Mouse (Mus musculus) gastrocnemius, postnatal 36 days (tissue): Measurements from ENCODE around the gene Itgb4. TPM values are rescaled to one million over a fixed set of nuclear protein-coding genes. Genes with fewer than 3 reads are reported as not detected.
A peak's percentile ranks its signal among the peaks of the same experiment; 100 is the strongest.

Experiments used
- DNase-seq, 2 experiments: peaks; one replicate each; pipeline ENCODE4 v3.0.0; 2022
- intact Hi-C: fragments of 180-260 bp; cut with DNase I; formaldehyde crosslinking; loops from one replicate; pipeline ENCODE4 v1.15.1; 2025
- total RNA-seq, 2 experiments: library from RNA; stranded (reverse); gene quantifications; 2 replicates each; pipeline ENCODE4 v1.2.3; 2021

Gene Itgb4
- total RNA-seq, 2 experiments from 2014 or later, result 1.9 to 3.3 TPM

GRCm38 (mm10) chr11:116024356-116024808 lies 49.9 kb downstream of the Itgb4 start:
- intact Hi-C loops, result no loop called here
- DNase-seq, result peak; percentile 93

DNA sequence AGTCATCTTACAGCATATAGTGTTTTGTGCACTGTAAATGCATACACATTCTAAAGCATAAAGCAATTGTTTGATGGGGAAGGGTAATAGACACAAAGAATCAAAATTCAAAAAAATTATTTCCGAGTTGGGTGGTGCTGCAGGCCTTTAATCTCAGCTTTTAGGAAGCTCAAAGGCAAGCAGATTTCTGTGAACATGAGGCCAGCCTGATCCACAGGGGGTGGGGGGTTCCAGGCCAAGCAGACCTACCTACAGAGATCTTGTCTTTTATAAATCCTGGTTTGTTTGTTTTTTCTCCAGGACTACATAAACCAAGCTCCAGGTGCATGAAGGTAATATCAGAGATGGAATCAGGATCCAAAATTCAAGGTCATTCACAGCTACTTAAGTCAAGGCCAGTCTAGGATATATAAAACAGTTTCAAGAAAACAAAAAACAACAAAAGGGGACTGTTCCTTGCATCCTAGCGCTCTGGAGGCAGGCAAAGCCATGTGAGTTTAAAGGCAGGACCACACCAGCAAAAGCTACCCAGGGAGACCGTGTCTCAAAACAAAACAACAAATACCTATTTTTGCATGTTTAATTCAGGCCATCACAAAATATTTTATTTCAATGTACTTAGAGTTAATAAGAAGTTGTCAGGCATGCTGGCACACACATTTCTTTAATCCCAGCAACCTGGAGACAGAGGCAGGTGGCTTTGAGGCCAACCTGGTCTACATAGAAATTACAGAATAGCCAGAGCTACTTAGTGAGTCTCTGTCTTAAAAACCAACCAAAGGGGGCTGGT lies 50.7 kb downstream of the Itgb4 start:
- DNase-seq, result no peak
- intact Hi-C loops, result no loop called here

GRCm38 (mm10) chr11:116027756-116028155 lies 53.2 kb downstream of the Itgb4 start, which contains the start of gene H3f3b:
Gene H3f3b (minus strand): TSS chr11:116027962.
- intact Hi-C loops, result no loop called here
- DNase-seq, result no peak

DNA sequence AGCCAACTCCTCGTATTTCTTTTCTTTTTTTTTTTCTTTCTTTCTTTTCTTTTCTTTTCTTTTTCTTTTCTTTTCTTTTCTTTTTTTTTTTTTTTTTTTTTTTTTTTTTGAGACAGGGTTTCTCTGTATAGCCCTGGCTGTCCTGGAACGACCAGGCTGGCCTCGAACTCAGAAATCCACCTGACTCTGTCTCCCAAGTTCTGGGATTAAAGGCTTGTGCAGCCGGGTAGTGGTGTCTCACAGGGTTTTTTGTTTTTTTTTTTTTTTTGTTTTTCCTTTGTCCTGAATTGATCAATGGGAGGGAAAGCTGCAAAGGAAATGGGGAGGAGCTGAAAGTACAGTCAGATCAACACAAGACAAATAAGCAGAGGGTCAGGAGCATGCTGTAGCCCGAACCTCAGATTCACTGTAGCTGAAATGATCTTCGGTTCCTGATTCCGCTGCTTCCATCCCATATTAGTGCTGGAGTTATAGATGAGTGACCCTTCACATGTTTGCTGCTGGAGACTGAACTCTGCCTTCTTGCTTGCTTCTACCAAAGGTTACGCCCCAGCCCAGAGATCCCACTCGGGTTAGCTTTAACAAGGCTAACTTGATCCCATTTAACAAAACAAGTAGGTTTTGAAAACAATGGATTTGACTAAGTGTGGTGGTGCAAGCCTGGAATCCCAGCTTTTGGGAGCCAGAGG lies 53.8 kb downstream of the Itgb4 start:
- intact Hi-C loops, result no loop called here
- DNase-seq, result no peak

DNA sequence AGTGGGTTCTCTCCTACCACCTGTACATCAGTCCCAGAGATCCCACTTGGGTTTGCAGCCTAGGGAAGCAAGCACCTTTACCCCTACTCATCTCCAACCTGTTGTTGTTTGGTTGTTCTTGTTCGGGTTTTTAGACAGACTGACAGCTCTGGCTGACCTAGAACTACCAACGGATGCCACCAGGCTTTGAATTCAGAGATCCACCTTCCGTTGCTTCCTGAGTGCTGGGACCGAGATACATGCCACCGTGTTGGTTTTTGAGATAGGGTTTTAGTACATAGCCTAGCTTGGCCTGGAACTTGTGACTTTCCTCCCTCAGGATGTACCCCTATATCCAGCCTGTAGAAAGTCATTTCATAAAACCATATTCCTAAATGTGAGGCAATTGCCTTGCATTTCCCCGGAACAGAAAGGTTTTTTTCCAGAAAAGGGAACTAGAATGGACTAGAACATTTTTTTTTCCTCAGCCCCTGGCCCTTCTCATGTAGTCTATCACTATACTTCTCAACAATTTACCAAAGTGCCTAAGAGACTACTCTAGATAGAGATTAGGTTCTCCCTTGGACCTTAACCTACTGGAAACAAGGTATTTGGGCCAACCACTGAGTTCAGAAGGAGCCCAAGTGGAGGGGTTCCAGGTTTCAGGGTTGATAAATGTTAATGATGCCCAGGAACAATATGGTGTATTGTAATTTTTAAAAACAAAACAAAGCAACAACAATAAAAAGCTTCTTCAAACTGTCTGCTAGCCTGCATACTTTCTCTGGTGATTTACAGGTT lies 54.8 kb downstream of the Itgb4 start:
- no peak for DNase-seq
- intact Hi-C loops, result no loop called here

GRCm38 (mm10) chr11:116030088-116030897 lies 55.8 kb downstream of the Itgb4 start, which contains the start of gene Unk:
Gene Unk (plus strand): TSS chr11:116030322.
- intact Hi-C loops, result loop anchor here (2.0 kb wide), 1 partner anchor 461 kb away; no protein-coding TSS in a partner anchor
- peak; percentile 95 to 97 for DNase-seq

- DNase-seq, result no peak
- intact Hi-C loops, result loop anchor here (2.0 kb wide), 1 partner anchor 460 kb away; no protein-coding TSS in a partner anchor
Observed at GRCm38 (mm10) chr11:116030898-116031845, 56.7 kb downstream of the Itgb4 start.

DNA sequence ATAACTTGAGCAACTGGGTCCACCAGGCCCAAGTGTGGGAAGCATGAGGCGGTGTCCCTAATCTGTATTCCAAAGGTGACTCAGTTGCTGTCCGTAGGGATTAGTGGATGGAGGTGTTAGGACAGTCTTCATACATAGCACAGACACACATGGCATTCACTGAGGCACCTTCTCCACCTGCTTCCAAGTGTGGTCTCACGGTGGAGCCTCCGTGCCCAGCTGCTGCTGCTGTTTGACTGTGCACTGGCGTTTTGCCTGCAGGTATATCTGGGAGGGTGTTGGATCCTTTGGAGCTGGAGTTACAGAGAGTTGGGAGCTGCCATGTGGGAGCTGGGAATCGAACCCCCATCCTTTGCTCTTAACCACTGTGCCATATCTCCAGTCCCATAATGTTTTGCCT lies 60.1 kb downstream of the Itgb4 start:
- no peak for DNase-seq
- intact Hi-C loops, result no loop called here

DNA sequence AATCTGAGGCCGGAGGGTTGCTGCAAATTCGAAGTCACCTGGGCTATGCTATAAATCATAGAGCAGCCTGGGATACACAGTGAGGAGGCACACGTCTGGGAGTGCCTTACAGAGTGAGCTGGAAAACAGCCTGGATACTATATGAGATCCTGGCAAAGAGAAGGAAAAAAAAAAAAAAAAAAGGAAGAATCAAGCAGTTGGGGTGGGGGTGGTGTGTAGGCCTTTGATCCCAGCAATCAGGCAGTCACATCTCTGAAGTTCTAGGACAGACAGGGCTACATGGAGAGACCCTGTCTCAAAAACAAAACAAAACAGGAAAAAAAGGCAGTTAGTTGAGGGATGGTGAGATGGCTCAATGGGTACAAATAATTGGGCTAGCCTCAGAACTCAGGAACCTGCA lies 62.2 kb downstream of the Itgb4 start:
- intact Hi-C loops, result loop anchor here (5.0 kb wide), 1 partner anchor 46 kb away; no protein-coding TSS in a partner anchor
- no peak for DNase-seq

DNA sequence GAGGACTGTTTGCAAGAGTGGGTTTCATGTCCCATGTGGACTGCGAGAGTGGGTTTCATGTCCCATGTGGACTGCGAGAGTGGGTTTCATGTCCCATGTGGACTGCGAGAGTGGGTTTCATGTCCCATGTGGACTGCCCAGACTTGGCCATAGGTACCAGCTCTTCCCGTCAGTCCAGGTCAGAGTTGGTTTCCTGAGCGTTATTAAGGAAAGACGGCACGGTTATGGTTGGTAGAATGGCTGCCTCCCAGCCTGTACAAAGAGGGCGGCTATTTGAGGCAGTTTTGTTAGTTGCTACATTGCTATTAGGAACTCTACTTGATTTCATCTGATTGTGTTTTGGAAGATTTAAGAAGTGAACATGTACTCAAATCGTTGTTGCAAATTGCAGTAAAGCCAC lies 63.3 kb downstream of the Itgb4 start:
- intact Hi-C loops, result loop anchor here (5.0 kb wide), 1 partner anchor 44 kb away; no protein-coding TSS in a partner anchor
- no peak for DNase-seq

DNA sequence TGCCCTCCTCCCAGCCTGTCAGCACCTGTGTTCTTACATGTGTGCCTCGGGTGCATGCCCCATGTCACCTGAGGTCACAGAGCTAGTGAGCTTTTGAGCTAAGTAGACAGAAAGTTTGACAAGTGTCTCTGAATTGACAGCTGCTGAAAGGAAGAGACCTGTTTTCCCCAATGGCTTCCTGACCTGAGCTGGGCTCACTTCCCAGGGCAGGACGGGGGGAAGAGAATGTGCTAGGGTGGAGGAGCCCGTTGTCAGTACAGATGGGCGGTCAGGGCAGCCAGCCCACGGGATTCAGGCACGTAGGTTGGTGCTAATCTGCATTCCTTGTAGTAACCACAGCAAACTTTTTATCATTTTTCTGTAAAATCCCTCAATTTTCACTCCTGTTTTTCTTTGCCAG lies 66.1 kb downstream of the Itgb4 start:
- intact Hi-C loops, result no loop called here

DNA sequence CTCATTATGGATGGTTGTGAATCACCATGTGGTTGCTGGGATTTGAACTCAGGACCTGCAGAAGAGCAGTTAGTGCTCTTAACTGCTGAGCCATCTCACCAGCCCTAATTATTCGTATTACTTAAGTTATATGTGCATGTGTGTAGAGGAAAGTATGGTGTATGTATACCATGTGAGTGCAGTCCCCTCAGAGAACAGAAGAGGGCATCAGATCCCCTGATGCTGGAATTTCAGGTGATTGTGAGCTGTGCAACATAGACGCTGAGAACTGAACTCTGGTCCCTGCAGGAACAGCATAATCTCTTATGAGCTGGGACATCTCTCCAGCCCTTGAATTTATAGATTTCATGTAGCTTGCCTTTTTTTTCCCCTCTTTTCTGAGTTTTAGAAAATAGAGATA lies 67.3 kb downstream of the Itgb4 start:
- intact Hi-C loops, result no loop called here
- DNase-seq, result no peak

More for the DNA sequence above, 66.1 kb downstream of the Itgb4 start:
- no peak for DNase-seq

DNA sequence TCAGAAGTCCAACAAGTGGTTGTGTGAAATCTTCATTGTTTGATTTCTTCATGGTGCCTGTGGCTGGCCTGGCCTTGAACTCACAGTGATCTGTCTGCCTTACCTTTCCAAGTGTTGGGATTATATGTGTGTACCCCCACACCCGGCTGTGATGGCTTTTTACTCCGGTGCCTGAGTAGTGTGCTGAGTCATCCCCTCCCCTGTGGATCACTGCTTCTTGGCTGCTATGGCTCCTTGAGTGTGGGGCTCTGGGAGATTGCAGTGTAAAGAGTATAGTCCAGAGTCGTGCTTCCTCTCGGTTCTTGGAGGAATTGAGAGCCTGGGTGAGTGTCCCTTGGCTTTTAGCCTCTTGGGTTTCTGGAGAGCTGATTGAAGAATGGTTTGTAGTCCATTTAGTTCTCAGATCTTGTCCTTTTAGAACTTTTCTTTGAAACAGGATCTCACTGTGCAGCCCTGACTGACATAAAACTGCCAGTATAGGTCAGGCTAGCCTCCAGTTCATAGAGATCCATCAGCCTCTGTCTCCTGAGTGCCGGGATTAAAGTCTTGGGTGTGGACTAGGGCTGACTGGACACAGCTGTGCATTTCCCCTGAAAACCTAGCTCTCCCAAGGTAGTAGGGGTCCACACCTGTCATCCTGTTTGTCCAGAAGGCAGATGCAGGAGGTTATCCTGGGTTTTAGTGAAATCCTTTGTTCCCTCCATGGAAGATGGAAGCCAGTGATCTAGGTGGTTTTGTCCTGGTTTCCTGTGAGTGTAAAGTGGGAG lies 68.0 kb downstream of the Itgb4 start:
- no peak for DNase-seq
- intact Hi-C loops, result no loop called here

DNA sequence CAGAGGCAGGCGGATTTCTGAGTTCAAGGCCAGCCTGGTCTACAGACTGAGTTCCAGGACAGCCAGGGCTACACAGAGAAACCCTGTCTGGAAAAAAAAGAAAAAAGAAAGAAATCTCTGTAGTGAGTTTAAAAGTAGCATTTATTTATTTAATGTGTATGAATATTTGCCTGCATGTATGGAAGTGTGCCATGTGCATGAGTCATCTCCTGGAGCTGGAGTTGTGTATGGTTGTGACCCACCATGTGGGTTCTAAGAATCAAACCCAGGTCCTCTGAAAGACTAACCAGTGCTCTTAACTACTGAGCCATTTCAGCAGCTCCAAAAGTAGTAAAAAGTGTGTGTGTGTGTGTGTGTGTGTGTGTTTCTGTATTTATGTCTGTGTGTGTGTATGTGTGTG lies 68.8 kb downstream of the Itgb4 start:
- DNase-seq, result no peak
- intact Hi-C loops, result no loop called here

DNA sequence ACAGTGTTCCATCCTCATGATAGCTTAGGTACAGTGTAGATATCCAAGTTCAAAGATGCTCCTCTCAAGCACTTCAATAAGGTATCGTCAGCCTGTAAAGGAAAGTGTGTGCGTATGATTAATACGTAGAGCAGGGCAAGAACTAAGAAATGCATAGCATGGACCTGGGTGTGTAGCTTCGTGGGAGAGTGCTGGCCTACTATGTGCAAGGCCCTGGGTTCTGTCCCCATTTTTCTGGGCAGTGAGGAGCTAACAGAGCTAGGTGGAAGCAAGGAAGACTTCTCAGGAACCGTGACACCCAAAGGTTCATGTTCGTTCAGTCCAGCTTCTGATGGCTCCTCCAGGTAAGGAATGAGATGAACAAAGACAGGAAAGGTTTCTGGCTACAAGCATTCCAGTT lies 70.7 kb downstream of the Itgb4 start:
- DNase-seq, result no peak
- intact Hi-C loops, result no loop called here

DNA sequence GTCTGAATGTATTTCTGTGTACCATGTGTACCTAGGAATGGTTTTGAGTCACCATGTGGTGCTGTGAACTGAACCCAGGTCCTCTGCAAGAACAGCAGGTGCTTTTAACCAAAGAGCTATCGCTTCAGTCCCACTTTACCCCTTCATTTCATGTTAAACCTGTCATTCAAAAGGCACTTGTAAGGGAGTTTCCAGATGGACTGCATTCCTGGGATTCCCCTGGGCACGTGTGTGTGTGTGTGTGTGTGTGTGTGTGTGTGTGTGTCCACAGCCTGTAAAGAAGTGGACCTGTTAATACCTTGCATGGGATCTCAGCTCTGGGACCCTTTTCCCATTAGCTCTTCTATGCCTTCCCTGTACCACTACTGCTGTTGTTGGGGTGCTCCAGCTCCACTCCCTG lies 75.1 kb downstream of the Itgb4 start:
- no peak for DNase-seq
- intact Hi-C loops, result no loop called here

DNA sequence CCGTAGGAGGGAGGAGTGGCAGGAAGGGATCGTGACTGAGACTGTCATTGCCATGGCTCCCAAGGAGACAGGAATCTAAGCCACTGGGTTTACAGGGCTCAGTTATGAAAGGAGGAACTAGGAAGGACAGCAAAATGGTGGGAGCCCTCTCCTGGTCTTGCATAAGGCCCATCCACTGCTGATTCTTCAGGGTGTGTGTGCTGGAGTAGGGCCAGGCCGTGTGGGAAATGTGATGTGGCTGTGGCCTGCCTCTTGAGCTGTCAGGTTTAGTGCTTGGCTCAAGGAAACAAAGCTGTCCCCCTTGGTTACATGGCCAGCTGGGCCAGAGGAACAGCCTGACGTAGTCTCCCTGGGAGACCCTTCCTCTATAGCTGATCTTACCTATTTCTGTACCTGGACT lies 75.7 kb downstream of the Itgb4 start:
- intact Hi-C loops, result no loop called here
- DNase-seq, result no peak
